Mouse (Mus musculus) v-Abl transformed pro-B cells (cell line): ENCODE results near the gene Tgfb3.

Experiments
- in situ Hi-C, 2 experiments: fragments of 400-800 bp; cut with MboI; formaldehyde crosslinking; loops; one replicate each; pipeline ENCODE4 v1.15.1; 2025; ENCODE audit not compliant: unreplicated experiment in 2 of 2

The Tgfb3 gene

DNA sequence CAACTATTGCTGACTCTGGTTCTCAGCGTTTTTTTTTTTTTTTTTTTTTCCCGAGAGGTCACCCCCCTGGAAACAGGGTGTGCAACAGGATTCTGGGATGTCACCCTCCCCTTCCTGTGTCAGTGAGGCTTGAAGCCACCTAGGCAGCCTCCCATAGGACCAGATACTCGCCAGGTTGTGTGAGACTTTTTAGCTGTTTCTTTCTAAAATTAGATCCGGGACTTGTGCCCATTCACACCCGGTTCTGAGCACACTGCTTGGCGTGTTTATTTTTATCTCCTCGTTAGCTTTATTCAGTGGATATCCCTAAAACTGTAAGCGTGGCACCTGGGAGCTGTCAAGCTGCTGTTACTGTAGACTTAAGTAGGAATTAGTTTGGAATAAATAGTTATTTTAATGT is 7.7 kb upstream of the Tgfb3 start:
- in situ Hi-C loops, result loop anchor here in 1 of 2 experiments (25.0 kb wide), 1 partner anchor 749 kb away; the partner anchor contains the start of gene Nek9

DNA sequence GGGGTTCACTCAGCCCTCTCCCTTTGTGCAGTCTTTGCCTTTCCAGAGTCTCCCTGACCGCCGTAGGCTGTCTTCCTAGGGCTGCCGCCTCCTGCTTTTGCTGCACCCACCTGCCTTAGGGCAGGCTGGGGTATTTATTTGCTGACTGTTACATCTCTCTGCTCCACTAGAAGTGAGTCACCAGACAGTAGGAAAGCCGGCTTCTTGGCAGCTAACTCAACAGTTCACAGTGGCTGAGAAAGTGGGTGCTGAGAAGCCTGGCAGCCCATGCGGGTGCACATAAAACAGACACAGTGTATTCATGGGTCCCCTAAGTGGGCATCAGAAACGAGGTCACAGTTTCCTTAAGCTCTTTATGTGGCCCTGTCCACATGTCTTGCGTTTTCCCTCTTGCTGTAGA is 7.0 kb upstream of the Tgfb3 start:
- in situ Hi-C loops, result loop anchor here in 1 of 2 experiments (25.0 kb wide), 1 partner anchor 749 kb away; the partner anchor contains the start of gene Nek9

DNA sequence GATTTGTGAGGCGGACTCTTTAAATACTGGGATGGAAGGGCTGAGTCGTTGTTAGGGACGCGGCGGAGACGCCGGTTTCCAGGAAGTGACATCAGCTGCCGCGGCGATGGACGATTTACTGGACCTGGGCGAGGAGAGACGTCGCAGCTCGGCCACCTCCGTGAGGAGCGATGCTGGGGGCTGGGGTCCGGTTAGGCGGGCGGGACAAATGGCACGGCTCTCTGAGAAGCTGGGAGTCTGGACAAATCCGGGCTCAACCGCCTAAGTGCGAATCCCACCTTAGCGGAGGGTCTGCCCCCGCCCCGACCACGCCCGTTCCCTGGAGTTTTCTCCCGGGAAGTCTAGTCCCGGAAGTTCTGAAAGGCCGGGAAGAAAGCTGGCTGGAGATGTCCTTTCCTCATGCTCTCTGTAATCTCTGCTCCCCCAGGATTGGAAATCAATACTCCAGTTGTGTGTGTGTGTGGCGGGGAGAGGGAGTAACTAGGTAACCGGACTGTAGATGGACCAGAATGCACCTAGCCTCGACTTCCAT is 3.7 kb upstream of the Tgfb3 start, which contains the start of gene Ift43:
Ift43 (plus strand) TSS at position 61 of the 532 bp plus-strand sequence.
- in situ Hi-C loops, result loop anchor here in 1 of 2 experiments (25.0 kb wide), 1 partner anchor 745 kb away; the partner anchor contains the start of gene Nek9

DNA sequence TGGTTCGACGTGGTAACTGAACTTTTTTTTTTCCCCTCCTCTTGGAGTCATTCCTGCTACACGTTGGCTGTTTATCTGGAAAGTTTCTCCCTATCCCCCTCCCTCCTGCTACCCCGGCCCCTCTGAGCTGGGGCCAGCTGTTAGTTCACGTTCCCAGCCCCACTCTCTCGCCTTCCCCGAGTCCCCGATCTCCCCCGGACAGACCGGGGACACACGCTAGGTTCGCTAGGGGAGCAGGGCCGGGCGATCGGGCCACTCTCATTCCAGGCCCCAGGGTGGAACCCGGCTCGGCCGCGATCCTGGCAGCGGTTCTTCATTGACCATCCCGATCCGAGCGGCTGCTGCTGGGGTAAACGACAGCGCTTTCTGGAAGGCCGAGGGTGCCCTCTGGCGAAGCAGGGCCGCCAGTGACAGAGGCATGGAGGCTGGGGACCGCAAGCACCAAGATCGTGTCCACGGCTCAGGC is 394 bp upstream of the Tgfb3 start:
- in situ Hi-C loops, result loop anchor here (5.0 to 25.0 kb wide), 8 partner anchors 33 to 742 kb away; partner anchors contain the start of gene Nek9 (in 1 of the 2)

GRCm38 (mm10) chr12:86078176-86078552 is 677 bp downstream of the Tgfb3 start:
- in situ Hi-C loops, result loop anchor here (5.0 to 25.0 kb wide), 8 partner anchors 34 to 741 kb away; partner anchors contain the start of gene Nek9 (in 1 of the 2)

DNA sequence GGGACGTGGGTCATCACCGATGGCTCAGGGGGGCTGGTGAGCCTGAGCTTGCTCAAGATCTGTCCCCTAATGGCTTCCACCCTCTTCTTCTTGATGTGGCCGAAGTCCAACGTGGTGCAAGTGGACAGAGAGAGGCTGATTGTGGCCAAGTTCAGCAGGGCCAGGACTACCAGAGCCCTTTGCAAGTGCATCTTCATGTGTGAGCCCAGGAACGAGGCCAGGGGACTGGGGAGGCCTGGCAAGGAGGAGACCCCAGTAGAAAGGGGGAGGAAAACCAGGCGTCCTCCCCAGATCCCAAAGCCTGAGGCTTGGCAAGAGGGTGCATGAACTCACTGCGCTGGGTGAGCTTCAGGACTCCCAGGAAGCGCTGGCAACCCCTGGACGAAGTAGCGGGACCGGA is 1.1 kb downstream of the Tgfb3 start:
- in situ Hi-C loops, result loop anchor here (5.0 to 25.0 kb wide), 8 partner anchors 35 to 740 kb away; partner anchors contain the start of gene Nek9 (in 1 of the 2)

DNA sequence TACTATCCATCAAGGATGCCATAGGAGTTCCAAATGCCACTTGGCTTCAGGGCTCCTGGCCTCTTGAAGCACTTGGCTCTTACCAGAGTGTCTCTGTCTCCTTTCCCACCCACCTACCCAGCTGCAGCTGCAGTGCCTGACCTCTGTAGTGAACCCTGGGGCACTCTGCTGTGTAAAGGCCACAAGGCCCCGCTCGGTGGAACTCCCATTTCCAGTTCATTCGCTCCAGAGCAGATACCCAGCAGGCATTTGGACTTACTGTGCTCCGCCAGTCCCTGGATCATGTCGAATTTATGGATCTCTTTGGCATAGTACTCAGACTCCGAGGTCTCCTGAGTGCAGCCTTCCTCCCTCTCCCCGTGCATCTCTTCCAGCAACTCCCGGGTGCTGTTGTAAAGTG is 1.5 kb downstream of the Tgfb3 start:
- in situ Hi-C loops, result loop anchor here (5.0 to 25.0 kb wide), 8 partner anchors 35 to 740 kb away; partner anchors contain the start of gene Nek9 (in 1 of the 2)

GRCm38 (mm10) chr12:86076321-86076901 is 2.4 kb downstream of the Tgfb3 start:
- in situ Hi-C loops, result loop anchor here (5.0 to 25.0 kb wide), 8 partner anchors 36 to 739 kb away; partner anchors contain the start of gene Nek9 (in 1 of the 2)

DNA sequence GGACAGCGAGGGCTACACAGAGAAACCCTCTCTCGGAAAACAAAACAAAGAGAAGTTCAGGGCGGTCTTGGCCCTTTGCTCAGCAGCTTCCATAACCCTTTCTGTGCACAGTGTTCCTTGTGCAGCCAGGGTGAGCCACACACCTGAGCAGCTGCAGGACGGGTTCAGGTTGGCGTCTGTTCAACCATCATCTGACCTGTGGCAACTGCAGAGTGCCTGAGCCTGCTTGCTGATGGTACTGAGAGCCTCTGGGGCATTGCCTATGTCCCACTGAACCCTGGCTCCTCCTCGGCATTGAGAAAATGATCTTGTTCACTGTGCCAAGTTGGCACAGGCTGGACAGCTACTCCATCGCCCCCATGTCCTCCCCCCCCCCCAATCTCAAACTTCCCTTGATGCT is 3.5 kb downstream of the Tgfb3 start:
- in situ Hi-C loops, result loop anchor here (5.0 to 25.0 kb wide), 8 partner anchors 37 to 738 kb away; partner anchors contain the start of gene Nek9 (in 1 of the 2)

DNA sequence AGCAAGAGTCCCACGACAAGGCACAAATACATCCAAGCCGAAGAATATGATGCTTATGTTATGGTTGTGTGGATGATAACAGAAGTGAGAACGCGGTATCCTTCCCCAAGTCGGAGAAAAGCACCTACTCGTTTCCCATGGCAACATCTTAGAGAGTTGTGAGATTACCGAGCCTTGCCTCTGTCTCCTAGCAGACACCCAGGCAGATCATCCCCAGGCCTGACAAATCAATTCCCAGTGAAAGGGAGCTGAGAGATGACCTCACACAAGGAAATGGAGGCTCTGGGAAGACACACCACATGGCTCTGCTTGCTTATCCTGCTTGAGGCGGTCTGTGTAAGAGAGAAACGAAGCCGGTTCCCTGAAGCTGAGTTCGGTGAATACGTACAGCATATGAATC is 4.2 kb downstream of the Tgfb3 start:
- in situ Hi-C loops, result loop anchor here (5.0 to 25.0 kb wide), 8 partner anchors 38 to 737 kb away; partner anchors contain the start of gene Nek9 (in 1 of the 2)

GRCm38 (mm10) chr12:86071432-86071831 is 7.4 kb downstream of the Tgfb3 start:
- in situ Hi-C loops, result no loop called here

DNA sequence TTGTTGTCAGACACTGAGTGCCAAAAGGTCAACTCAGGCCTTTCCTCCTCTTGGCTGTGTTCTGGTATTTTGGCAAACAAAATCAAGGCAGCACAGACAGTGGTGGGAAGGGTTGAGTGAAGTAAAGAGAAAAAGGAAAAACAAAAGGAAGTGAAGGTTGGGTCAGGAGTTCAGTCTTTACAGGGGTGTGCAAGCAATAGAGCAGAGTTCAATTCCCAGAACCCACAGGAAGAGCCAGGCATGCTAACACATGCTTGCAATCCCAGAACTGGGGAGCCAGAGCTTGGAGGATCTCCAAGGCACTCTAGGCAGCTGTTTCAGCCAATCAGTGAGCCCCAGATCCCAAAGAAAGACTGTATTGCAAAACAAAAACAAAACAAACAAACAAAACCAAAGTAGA is 14.0 kb downstream of the Tgfb3 start:
- in situ Hi-C loops, result no loop called here

- in situ Hi-C loops, result no loop called here
Observed at GRCm38 (mm10) chr12:86059341-86059740, 19.5 kb downstream of the Tgfb3 start.

GRCm38 (mm10) chr12:86057516-86057915 is 21.3 kb downstream of the Tgfb3 start:
- in situ Hi-C loops, result no loop called here

- in situ Hi-C loops, result no loop called here
Observed at GRCm38 (mm10) chr12:86056976-86057375, 21.9 kb downstream of the Tgfb3 start.

DNA sequence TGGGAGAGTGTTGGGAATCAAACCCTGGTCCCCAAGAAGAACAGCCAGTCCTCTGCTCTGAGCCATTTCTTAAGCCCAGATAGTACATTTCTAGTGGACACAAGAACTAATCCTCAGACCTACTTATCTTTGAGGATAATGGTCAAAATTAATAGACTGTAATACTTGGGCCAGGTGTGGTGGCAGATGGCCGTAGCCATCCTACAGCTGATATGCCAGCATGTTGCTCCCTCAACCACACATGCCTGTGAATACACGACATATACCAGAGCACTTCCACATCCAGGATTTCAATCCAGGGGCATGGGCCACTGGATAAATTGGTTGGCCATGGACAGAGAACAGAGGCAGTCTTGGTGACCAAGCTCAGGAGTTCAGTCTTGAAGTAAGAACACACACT is 23.5 kb downstream of the Tgfb3 start:
- in situ Hi-C loops, result no loop called here

DNA sequence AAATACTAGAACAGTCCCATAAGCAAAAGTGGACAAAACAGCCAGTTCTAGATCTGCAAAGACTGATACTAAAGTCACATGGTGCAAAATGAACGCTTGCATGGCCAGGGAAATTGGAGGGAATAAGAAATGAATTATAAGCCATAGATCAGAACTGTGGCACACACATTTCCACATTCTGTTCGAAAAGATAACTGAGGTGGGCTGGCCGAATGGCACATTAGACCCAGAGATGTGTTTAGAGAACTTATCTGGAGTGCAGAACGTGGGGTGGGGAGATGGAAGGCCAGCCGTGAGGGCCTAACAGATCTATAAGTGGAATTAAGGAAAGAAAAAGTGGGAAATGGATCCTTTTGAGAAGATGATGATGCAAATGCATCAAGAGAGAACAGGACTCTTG is 27.4 kb downstream of the Tgfb3 start:
- in situ Hi-C loops, result no loop called here

GRCm38 (mm10) chr12:86049813-86050212 is 29.0 kb downstream of the Tgfb3 start:
- in situ Hi-C loops, result no loop called here

DNA sequence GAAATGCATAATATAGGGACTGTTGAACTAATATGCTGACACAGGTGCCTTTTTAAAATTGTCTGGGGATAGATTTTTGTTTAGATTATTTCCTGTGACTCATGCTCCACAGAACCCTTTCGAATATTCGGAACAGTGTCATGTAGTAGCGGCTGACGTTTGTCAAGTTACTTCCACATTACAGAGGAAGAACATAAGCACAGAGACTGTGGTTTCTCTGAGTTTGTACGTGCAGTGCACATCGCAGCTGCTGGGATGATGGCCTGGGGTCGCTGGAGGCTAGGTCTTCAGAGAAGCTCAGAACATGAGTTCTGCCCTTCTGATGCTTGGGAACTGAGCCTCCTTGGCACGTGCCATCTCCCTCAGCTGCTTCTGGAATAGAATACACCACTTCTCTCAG is 31.5 kb downstream of the Tgfb3 start:
- in situ Hi-C loops, result no loop called here

- in situ Hi-C loops, result no loop called here
Observed at GRCm38 (mm10) chr12:86046776-86047175, 32.1 kb downstream of the Tgfb3 start.

DNA sequence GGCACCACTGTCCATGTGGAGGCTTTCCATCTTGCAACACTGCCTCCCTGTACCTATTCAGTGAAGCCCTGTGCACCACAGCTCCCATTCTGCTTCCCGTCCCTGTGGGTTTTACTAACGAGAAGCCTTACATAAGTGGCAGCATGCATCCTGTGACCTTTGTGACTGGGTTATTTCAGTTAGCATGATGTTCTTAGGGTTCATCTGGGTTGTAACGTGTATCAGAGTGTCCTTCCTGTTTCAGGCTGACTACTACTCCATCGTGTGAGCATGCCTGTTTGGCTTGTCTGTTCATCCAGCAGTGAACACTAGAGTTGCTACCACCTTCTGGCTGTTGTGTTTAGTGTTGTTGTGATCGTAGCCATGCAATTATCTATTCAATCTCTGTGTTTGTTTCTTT is 32.7 kb downstream of the Tgfb3 start:
- in situ Hi-C loops, result no loop called here

DNA sequence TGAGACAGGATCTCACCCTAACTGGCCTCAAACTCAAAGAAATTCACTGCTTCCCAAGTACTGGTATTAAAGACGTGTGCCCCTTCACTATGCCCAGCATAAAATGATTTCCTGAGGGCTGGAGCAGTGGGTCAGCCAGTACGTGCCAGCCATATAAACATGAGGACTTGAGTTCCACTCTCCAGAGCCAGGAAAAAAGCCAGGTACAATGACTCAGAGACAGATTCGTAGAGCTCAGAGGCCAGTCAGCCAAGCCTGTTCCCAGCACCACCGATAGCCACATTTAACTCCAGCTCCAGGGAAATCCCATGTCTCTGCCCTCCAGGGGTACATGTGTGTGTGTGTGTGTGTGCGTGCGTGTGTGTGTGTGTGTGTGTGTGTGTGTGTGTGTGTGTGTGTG is 39.1 kb downstream of the Tgfb3 start:
- in situ Hi-C loops, result no loop called here
